Mouse (Mus musculus) kidney, embryonic 14.5 days (tissue): Measurements from ENCODE around the gene Gm20721. TPM values are rescaled to one million over a fixed set of nuclear protein-coding genes. Genes with fewer than 3 reads are reported as not detected.

Source experiments
- ATAC-seq: fragments of 200-750 bp; cut with Nextera tagmentation; 2 replicates; pipeline ENCODE4 v1.8.0; 2017; ENCODE audit warnings: moderate number of reproducible peaks, mild to moderate bottlenecking, moderate TSS enrichment, moderate library complexity; ENCODE audit not compliant: low FRiP score, low TSS enrichment
- H3K27ac ChIP-seq: fragments of 300-500 bp; sonication (generic); 2 replicates; pipeline ENCODE4 v1.5.1; 2014; ENCODE audit warnings: low read depth, mild to moderate bottlenecking, low read length, moderate library complexity, mixed read lengths
- H3K27me3 ChIP-seq: fragments of 300-500 bp; sonication (generic); 2 replicates; pipeline ENCODE4 v1.6.1; 2014; ENCODE audit warnings: mild to moderate bottlenecking, low read length; ENCODE audit not compliant: control insufficient read depth, insufficient read depth
- H3K36me3 ChIP-seq: fragments of 300-500 bp; sonication (generic); 2 replicates; pipeline ENCODE4 v1.6.1; 2014; ENCODE audit warnings: low read length, mixed read lengths; ENCODE audit not compliant: control insufficient read depth, insufficient read depth
- H3K4me1 ChIP-seq: fragments of 300-500 bp; sonication (generic); 2 replicates; pipeline ENCODE4 v1.6.1; 2014; ENCODE audit warnings: low read length, mixed read lengths; ENCODE audit not compliant: control insufficient read depth, insufficient read depth
- H3K4me2 ChIP-seq: fragments of 300-500 bp; sonication (generic); replicated peaks from 2 replicates; pipeline ENCODE4 v1.6.1; 2014; ENCODE audit warnings: low read depth, mild to moderate bottlenecking, low read length
- H3K4me3 ChIP-seq: fragments of 300-500 bp; sonication (generic); 2 replicates; pipeline ENCODE4 v1.5.1; 2014; ENCODE audit warnings: mild to moderate bottlenecking, low read length
- H3K9ac ChIP-seq: fragments of 300-500 bp; sonication (generic); 2 replicates; pipeline ENCODE4 v1.6.1; 2014; ENCODE audit warnings: low read depth, mild to moderate bottlenecking, low read length, moderate library complexity
- H3K9me3 ChIP-seq: fragments of 300-500 bp; sonication (generic); 2 replicates; pipeline ENCODE4 v1.6.1; 2016; ENCODE audit warnings: low read length; ENCODE audit not compliant: control insufficient read depth
- WGBS: fragments of 180-500 bp; shearing (Covaris S2); extraction: QIAGEN DNeasy Blood & Tissue Kit; methylation state at CpG from one replicate; pipeline ENCODE4 v1.1.7; 2014; 5-methylcytosine and 5-hydroxymethylcytosine counted together
- polyA plus RNA-seq: library from polyadenylated mRNA; unstranded; fragments of >200 nt; fragmentation: Nextera tagmentation; extraction: Ambion mirVana; gene quantifications from 2 replicates; pipeline ENCODE4 v1.2.1, GENCODE M21; 2014

Gene Gm20721
- polyA plus RNA-seq, 1 experiment from 2014 or later: 10.1 TPM

DNA sequence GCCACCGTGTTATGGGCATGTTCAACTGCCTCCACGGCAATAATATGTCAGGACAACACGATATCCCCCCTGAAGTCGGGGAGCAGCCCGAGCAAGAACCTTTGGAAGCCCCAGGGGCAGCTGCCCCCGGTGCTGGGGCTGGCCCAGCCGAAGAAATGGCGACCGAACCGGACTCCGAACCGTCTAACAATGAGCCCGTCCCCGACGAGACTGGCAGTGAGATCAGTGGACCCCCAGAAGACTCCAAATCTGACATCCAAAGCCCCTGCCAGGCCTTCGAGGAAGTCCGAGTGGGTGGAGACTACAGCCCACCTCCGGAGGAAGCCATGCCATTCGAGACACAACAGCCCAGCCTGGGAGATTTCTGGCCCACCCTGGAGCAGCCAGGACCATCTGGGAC is 48.7 kb downstream of the Gm20721 start:
- Histone ChIP-seq H3K4me2 (no peak overlapping the region), H3K4me3 (peak overlapping the region; percentile 37; the same call in 1 of the 2 replicates), H3K4me1 (peaks cover 6% of the 10 kb centered on the region; the same call in 1 of the 2 replicates), H3K27me3 (peaks cover 29% of the 10 kb centered on the region), H3K9me3 (peaks cover 65% of the 10 kb centered on the region), H3K9ac (no peak overlapping the region), H3K36me3 (peaks cover 3% of the 10 kb centered on the region; the same call in 1 of the 2 replicates), H3K27ac (no peak overlapping the region)
- 60% methylated on average over 19 of the region's 19 CpGs for WGBS
- ATAC-seq: no peak

DNA sequence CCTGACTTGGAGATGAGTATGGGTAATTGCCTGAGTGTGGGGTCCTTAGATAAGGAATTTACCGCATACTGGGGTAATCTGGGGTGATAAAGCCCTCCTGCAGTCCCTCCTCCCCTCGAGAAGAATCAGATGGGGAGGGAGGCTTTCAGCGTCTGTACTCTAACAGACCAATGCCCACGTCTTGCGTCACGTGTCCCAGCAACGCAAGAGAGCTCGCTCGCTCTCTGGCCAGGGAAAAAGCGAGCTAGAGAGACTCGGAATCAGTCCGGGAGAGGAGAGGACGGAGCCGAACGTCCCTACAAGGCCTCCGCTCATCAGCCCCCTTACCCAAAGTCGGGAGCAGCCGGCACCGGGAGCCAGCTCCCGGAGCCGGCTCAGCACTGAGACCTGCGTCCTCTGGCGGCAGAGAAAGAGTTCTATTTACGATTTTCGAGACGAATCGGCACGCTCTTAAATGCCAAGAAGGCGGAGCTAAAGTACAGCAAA is 49.4 kb downstream of the Gm20721 start:
- ATAC-seq: no peak
- Histone ChIP-seq H3K36me3 (peaks cover 4% of the 10 kb centered on the region; the same call in 1 of the 2 replicates), H3K9ac (no peak overlapping the region), H3K4me2 (no peak overlapping the region; the same call in 1 of the 2 replicates), H3K4me3 (peak overlapping the region; percentile 62; the same call in 1 of the 2 replicates), H3K27ac (no peak overlapping the region), H3K9me3 (peaks cover 65% of the 10 kb centered on the region), H3K27me3 (peaks cover 29% of the 10 kb centered on the region), H3K4me1 (peaks cover 6% of the 10 kb centered on the region; the same call in 1 of the 2 replicates)
- WGBS: 50% methylated on average over 29 of the region's 29 CpGs

DNA sequence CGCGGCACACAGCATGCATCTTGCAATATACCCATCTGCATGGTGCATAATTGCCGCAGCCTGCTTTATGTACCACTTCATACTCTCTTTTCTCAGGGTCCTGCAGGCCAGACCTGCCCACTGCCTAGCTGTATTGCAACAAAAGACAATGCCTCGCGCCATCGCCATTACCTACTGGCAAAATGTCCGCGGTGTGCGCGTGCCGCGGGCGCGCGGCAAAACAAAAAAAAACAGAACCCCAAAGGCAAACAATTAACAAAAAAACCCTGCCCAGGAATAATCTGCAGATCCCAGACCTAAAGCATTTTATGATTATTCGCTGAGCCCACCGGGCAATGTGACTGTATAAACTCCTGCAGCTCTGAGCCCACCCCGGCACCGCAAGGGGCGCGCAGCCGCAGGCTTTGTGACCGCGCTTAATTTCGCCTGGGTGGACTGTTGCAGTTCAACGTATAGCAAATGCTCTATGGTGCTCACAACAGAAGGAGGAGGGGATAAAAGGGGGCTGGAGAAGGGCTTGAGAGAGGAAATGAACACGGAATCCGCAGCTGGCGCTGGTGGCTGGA is 50.5 kb downstream of the Gm20721 start:
- Histone ChIP-seq H3K36me3 (peaks cover 4% of the 10 kb centered on the region; the same call in 1 of the 2 replicates), H3K4me2 (peak overlapping the region; percentile 38), H3K27ac (peak overlapping the region; percentile 53; the same call in 1 of the 2 replicates), H3K4me1 (peaks cover 13% of the 10 kb centered on the region; the same call in 1 of the 2 replicates), H3K9me3 (peaks cover 65% of the 10 kb centered on the region), H3K9ac (peak overlapping the region; percentile 52; the same call in 1 of the 2 replicates), H3K4me3 (peak overlapping the region; percentile 62), H3K27me3 (peaks cover 29% of the 10 kb centered on the region)
- ATAC-seq: peak; percentile 7; the same call in 1 of the 2 replicates
- WGBS: 58% methylated on average over 29 of the region's 29 CpGs

DNA sequence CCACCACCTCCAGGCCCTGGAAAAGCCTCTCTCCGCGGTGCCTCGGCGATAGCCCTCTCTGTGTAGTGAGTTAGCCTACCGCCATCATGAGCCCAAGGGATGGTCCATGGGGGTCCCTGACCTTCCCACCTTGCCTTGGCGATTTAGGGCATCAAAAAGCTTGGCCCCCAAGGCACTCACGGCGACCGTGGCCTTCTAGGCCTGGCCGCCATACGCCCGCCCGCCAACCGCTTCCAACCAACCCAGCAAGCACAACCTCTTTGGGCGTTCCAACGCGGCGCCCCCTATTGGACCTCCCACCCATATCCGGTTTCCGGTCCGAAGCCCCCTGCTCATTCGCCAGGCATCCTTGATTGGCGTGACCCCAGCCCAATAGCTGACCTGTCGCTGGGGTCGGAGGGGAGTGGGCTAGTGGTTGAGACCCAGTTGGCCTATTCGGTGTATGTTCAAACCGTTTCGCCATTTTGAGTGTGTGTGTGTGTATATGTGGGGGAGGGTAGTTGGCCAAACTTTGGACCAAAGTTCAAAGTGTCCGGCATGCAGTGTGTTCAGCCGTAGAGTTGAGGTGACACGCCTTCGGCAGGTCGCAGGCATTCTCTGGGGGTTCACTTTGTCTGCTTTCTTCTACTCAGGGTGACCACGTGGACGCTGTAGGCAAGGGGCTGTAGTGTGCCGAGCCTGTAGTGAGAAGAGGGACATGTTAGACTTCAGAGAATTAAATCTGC is 51.2 kb downstream of the Gm20721 start:
- peaks cover 59% of the 10 kb centered on the region for H3K9me3 ChIP-seq
- H3K4me1 ChIP-seq: peaks cover 15% of the 10 kb centered on the region; the same call in 1 of the 2 replicates
- WGBS: 42% methylated on average over 36 of the region's 36 CpGs
- ATAC-seq: peak; percentile 93
- peak overlapping the region; percentile 47 for H3K4me2 ChIP-seq
- peak overlapping the region; percentile 68 for H3K9ac ChIP-seq
- H3K36me3 ChIP-seq: peaks cover 8% of the 10 kb centered on the region
- H3K4me3 ChIP-seq: peak overlapping the region; percentile 62
- H3K27me3 ChIP-seq: peaks cover 29% of the 10 kb centered on the region
- H3K27ac ChIP-seq: peak overlapping the region; percentile 63

DNA sequence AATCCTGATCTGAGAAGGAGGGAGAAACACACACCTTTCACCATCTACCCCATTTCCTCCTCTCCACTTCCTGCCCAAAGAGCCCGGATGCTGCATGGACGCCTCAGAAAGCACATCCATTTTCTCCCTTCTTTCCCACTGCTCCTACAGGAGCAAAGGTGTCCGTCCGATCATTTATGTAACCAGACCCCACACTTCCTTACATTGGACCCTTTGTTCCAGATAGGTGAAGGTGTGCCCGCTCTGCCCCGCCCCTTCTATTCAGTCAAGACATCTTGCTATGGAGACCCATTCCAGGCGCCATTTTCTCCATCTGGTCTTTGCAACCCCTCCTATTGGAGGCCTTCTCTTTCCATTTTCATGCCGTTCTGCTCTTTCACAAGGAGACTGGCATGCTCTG is 52.1 kb downstream of the Gm20721 start:
- H3K36me3 ChIP-seq: peaks cover 8% of the 10 kb centered on the region
- H3K27ac ChIP-seq: peak overlapping the region; percentile 63
- 43% methylated on average over 8 of the region's 8 CpGs for WGBS
- ATAC-seq: no peak
- H3K4me1 ChIP-seq: peaks cover 15% of the 10 kb centered on the region; the same call in 1 of the 2 replicates
- peaks cover 25% of the 10 kb centered on the region for H3K27me3 ChIP-seq
- H3K4me2 ChIP-seq: peak overlapping the region; percentile 47
- peak overlapping the region; percentile 68 for H3K9ac ChIP-seq
- H3K4me3 ChIP-seq: peak overlapping the region; percentile 62
- peaks cover 51% of the 10 kb centered on the region for H3K9me3 ChIP-seq

DNA sequence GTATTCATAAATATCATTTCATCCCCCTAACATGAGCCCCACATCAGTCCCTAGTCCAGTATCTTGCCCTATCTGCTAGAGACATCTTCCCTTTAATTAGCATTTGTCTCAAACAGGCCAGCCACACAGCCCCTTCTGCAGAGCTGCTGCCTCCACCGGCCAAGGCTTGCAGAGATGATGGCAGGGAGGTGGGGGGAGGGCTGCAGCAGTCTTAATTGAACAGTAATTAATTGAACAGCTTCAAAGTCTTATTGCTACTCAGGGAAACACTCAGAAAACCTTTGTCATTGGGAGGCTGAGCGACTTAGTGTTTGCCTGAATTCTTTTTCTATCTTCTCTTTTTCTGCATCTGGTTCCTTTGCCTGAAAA is 54.9 kb downstream of the Gm20721 start:
- WGBS: 44% methylated on average over 2 of the region's 2 CpGs
- Histone ChIP-seq H3K9me3 (peaks cover 26% of the 10 kb centered on the region), H3K4me2 (peak overlapping the region; percentile 58), H3K36me3 (peaks cover 16% of the 10 kb centered on the region), H3K4me3 (peak overlapping the region; percentile 29), H3K4me1 (peaks cover 17% of the 10 kb centered on the region; the same call in 1 of the 2 replicates), H3K27ac (no peak overlapping the region), H3K9ac (no peak overlapping the region; the same call in 1 of the 2 replicates), H3K27me3 (peaks cover 9% of the 10 kb centered on the region)
- ATAC-seq: no peak

DNA sequence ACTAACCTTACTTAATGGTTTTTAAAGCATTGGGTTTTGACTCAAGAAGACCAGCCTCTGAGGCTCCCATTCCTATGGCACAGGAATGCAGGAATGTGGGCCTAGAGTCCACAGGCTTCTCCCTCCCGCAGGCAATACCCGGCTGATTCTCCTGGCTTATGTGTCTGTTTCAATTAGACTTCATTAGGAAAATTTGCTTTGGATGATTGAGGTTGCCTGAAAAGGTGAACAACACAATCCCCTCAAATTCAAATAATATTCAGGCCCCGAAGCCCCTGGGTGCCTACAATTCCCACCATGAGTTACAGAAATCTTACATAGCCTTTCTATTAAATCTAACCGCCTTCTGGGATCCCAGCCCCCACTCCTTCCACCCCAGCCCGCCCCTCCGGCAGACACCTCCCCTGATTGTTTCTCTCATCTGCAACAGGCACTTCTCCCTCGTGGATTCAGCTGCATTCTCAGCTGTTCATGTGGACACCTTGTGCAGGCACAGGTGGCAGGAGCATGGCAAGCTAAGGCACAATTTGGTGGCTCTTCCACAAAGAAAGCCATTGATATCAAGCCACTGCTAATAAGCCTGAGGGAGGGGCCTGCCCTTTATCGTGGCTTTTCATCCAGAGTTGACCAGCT is 55.4 kb downstream of the Gm20721 start:
- Histone ChIP-seq H3K9me3 (peaks cover 26% of the 10 kb centered on the region), H3K9ac (no peak overlapping the region; the same call in 1 of the 2 replicates), H3K36me3 (peaks cover 21% of the 10 kb centered on the region), H3K27me3 (peaks cover 13% of the 10 kb centered on the region), H3K4me3 (peak overlapping the region; percentile 29; the same call in 1 of the 2 replicates), H3K4me1 (peaks cover 17% of the 10 kb centered on the region; the same call in 1 of the 2 replicates), H3K27ac (no peak overlapping the region), H3K4me2 (peak overlapping the region; percentile 58)
- no peak for ATAC-seq
- WGBS: 65% methylated on average over 8 of the region's 8 CpGs

DNA sequence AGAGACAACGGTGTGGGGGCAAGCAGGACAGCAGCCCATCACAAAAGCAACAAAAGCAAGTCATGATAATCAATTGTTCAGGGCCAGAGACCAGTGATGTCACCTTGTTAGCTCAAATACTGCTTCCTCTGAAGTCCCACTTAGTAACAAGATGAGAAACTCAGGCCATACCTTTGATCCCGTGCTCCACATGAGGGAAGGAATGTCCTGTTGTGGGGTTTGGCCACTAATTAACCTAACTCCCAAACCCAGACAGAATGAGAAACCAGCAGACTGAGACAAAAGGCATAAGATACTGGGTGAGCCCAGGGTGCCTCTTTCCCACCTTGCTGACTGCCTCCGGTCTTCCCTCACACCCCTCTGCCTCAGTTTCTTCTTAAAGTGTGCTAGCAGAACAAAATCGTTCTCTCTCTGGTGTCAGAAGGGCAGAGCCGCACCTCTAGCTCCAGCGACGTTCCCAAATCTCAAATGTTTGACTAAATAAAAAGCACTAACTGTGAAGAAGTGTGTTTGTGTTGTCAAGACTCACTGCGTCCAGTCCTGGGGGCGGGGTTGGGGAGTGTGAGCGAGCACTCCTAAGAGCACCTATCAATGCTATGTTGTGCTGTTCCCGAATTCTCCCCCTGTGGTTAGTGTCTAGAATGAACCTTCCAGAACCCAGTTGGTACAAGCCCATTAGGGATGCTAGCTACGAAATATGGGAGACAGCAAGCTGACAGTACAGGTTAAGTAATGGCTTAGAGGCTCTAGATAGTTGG is 57.7 kb downstream of the Gm20721 start:
- Histone ChIP-seq H3K9ac (no peak overlapping the region), H3K27ac (no peak overlapping the region), H3K4me2 (no peak overlapping the region), H3K9me3 (peaks cover 27% of the 10 kb centered on the region), H3K36me3 (peaks cover 44% of the 10 kb centered on the region), H3K4me1 (peaks cover 17% of the 10 kb centered on the region; the same call in 1 of the 2 replicates), H3K27me3 (peaks cover 31% of the 10 kb centered on the region), H3K4me3 (no peak overlapping the region)
- WGBS: 33% methylated on average over 12 of the region's 12 CpGs
- peak; percentile 28; the same call in 1 of the 2 replicates for ATAC-seq
